Mouse (Mus musculus): ENCODE measurements around the gene Ehbp1.

GRCm38 (mm10) chr11:22271889-22272288 is 70.2 kb downstream of the Ehbp1 start:
- TF ChIP-seq POLR2A (IDR thresholded peaks at IDR 0.05; ENCODE audit: borderline replicate concordance, insufficient read depth, low read length) (no peak), CTCF (IDR thresholded peaks at IDR 0.05; ENCODE audit: borderline replicate concordance, insufficient read depth, low read depth, low read length) (no peak)
